Mouse (Mus musculus): ENCODE data around the gene 2610528J11Rik.

DNA sequence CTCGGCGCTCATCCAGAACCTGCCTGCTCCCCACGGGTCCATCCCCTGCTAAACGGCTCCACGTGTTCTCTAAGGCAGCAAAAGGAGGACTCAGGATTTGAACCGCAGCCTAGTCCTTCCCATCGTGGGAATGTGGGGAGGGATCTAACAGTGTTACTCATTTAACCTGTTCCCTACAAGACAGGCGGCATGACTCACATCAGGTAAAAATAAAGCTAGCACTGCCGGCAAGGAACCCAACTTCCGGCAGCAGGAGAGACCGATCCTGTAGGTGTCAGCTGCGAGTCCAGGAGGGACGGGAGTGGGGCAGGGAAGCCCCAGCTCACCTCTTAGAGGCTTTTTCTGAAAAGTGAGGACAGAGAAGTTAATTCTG lies 16.3 kb downstream of the 2610528J11Rik start:
- TF ChIP-seq CTCF (IDR thresholded peaks at IDR 0.05; ENCODE audit: low read depth) (no peak), EP300 (IDR thresholded peaks at IDR 0.05; ENCODE audit: low read depth) (no peak)

All from heart, postnatal 0 days (tissue).